Mouse (Mus musculus) brain, embryonic 14.5 days (tissue): ENCODE measurements around the gene Zfp217.

Experiments used
- CTCF ChIP-seq: fragments of 200-500 bp; IDR thresholded peaks from 2 replicates; pipeline ENCODE4 v1.5.1; 2012; ENCODE audit warnings: inconsistent platforms, mild to moderate bottlenecking, moderate library complexity, borderline replicate concordance; ENCODE audit not compliant: insufficient read depth, insufficient read length; ENCODE audit errors: extremely low read depth
- POLR2A ChIP-seq: fragments of 200-500 bp; IDR thresholded peaks from 2 replicates; pipeline ENCODE4 v1.6.1; 2012; ENCODE audit warnings: mild to moderate bottlenecking, inconsistent platforms, borderline replicate concordance; ENCODE audit not compliant: poor library complexity, insufficient read depth, insufficient read length, severe bottlenecking; ENCODE audit errors: extremely low read depth

DNA sequence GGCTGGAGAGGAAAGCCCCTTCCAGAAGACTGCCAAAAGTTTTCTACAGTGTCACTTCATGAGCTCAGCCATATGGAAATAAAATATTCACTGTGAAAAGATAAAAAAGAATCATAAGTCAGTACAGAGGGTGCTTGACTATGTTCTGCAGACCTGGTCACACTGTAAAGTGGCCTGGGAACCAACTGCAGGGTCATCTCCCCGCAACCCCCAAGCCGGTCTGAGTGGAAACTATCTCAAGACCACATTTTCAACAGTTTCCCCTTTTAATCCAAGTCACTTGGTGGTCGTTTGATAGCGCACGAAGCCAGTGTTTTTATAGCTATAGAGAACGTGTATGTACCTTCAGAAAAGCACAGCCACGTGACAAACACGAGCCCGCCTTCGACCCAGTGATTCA, 3.6 kb downstream of the Zfp217 start:
- TF ChIP-seq CTCF (no peak), POLR2A (no peak)
